Mouse (Mus musculus) ES-Bruce4 (cell line): ENCODE data around the gene Ppp1r9b.

Experiments
- CTCF ChIP-seq: IDR thresholded peaks from one replicate; pipeline ENCODE4 v1.8.1; 2011; ENCODE audit warnings: low read depth, low read length
- EP300 ChIP-seq: IDR thresholded peaks from 2 replicates; pipeline ENCODE4 v1.6.1; 2011; ENCODE audit warnings: low read depth, low read length; ENCODE audit not compliant: insufficient read depth
- POLR2A ChIP-seq: IDR thresholded peaks from one replicate; pipeline ENCODE4 v1.8.1; 2011; ENCODE audit warnings: low read length; ENCODE audit not compliant: insufficient read depth

DNA sequence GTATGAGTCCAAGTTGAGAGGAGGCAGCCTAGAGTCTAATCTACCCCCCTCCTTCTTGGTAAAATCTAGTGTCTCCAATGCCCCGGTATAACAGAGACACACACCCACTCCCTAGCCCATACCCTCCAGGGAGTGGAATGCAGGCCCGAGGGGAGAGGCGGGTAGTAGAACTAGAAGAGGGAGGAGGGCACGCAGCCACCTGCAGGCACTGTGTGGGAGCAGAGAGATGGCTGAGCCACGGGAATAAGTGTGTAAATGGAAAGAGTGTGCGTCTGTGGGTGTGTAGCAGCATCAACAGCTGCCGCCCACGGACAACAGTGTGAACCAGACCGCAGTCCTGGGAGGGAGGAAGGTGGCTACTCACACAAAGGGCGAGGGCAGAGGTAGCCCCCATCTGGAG, 44.1 kb downstream of the Ppp1r9b start:
- TF ChIP-seq CTCF (no peak), EP300 (no peak), POLR2A (no peak)
